Comparison of ENCODE assay signal across 9 mouse cellular contexts in the genomic region with DNA sequence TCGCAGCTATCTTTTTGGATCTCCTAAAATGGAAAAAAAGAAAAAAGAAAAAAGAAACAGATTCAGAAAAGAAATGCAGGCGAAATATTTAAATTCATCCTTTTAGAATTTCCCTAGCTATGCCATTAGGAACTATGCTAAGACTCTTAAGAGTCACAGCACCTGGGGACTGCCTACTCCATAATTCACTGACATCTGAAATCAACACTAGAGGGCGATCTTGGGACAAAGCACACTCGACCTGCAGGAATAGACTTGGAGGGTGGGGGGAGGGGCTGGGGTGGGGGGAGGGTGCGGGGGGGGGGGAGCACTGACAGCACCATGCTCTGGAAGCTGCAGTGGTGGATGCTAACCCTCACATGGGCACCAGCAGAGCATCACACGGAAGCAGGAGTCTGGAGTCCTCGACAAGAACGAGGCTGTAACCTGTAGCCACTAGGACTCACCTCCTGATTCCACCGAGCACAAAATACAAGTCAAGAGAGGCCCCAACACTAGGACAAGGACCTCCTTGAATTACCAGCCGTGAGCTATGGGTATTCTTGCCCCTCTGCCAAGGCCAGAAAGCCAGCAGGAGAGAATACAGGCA. TPM values are rescaled to one million over a fixed set of nuclear protein-coding genes. Genes with fewer than 3 reads are reported as not detected.
A peak's percentile ranks its signal among the peaks of the same experiment; 100 is the strongest.
DNase-seq lines count a peak whose midpoint lies in the region; ATAC-seq and TF ChIP-seq lines count a peak whose summit lies in the region.
"Had no signal": no experiment of that assay in that cellular context is flagged by ENCODE, and none has a peak within 500 bp of the region (broad histone marks: within the 10 kb centered on the region; RNA-seq: fewer than 3 reads in every experiment).

No protein-coding gene starts in this region.

- H3K4me3 ChIP-seq in kidney, adult 2 months (ENCODE audit: insufficient read depth, low read depth, low read length) = no peak overlapping the region
- H3K4me3 ChIP-seq in kidney, embryonic 16.5 days (ENCODE audit: low read length) = no peak overlapping the region
- H3K4me3 ChIP-seq in CH12.LX (replicated peaks in 1 of 3; ENCODE audit: low read depth in 2 of 3, low read length in 2 of 3, poor library complexity in 1 of 3) = no peak overlapping the region
- no peak overlapping the region for H3K4me3 ChIP-seq in liver, postnatal 0 days (ENCODE audit: low read depth, low read length)

- WGBS in kidney, adult 2 months = 55% methylated on average over 10 of the region's 10 CpGs
- 53% methylated on average over 9 of the region's 10 CpGs for WGBS in kidney, embryonic 16.5 days
- WGBS in liver, postnatal 0 days (ENCODE audit: insufficient replicate concordance) = 45% methylated on average over 10 of the region's 10 CpGs

- in situ Hi-C loops in CH12.LX (cut with MboI; ENCODE audit: low pct_ligation_motif_present, low pct_unique_long_range_greater_than_20kb, low sequenced_read_pairs) = loop anchor here (25.0 kb wide), 1 partner anchor 181 kb away; no protein-coding TSS in a partner anchor

- no peaks in the 10 kb centered on the region for H3K27me3 ChIP-seq in kidney, adult 2 months (replicated peaks; ENCODE audit: control insufficient read depth, insufficient read depth, low read length)
- H3K27me3 ChIP-seq in kidney, embryonic 16.5 days (ENCODE audit: insufficient read depth, low read length) = no peaks in the 10 kb centered on the region
- no peaks in the 10 kb centered on the region for H3K27me3 ChIP-seq in CH12.LX (replicated peaks)
- H3K27me3 ChIP-seq in liver, postnatal 0 days (ENCODE audit: insufficient read depth, low read length) = no peaks in the 10 kb centered on the region

- no peak for ATAC-seq in kidney, embryonic 16.5 days (ENCODE audit: low FRiP score, low TSS enrichment)
- no peak for ATAC-seq in liver, postnatal 0 days

- peak; percentile 45 for TF ChIP-seq RAD21 in CH12.LX (IDR thresholded peaks at IDR 0.05; ENCODE audit: low read depth, low read length)

- dilution Hi-C loops in CH12.LX (cut with MboI; ENCODE audit: extremely low pct_ligation_motif_present, extremely low pct_unique_long_range_greater_than_20kb, low sequenced_read_pairs) = no loop called here

- no peaks in the 10 kb centered on the region for H3K9me3 ChIP-seq in kidney, embryonic 16.5 days (ENCODE audit: low read length)
- no peaks in the 10 kb centered on the region for H3K9me3 ChIP-seq in CH12.LX (replicated peaks; ENCODE audit: low read length)
- H3K9me3 ChIP-seq in liver, postnatal 0 days (ENCODE audit: low read length) = no peaks in the 10 kb centered on the region

- no peak overlapping the region for H3K9ac ChIP-seq in kidney, embryonic 16.5 days (replicated peaks; ENCODE audit: low read length)
- H3K9ac ChIP-seq in CH12.LX (ENCODE audit: insufficient read depth, low read depth) = no peak overlapping the region
- no peak overlapping the region for H3K9ac ChIP-seq in liver, postnatal 0 days (replicated peaks)

- H3K27ac ChIP-seq in kidney, adult 2 months (ENCODE audit: insufficient read depth, low read depth, low read length) = no peak overlapping the region
- no peak overlapping the region for H3K27ac ChIP-seq in kidney, embryonic 16.5 days (ENCODE audit: low read length)
- no peak overlapping the region for H3K27ac ChIP-seq in CH12.LX (ENCODE audit: insufficient read depth, low read depth)
- H3K27ac ChIP-seq in liver, postnatal 0 days (ENCODE audit: low read depth) = no peak overlapping the region

- DNase-seq in kidney, adult 2 months = peak; percentile 67
- DNase-seq in CH12.LX (ENCODE audit: extremely low read depth) (peak; percentile 53), R1 (ENCODE audit: low read depth, low spot score) (peak; percentile 63)
- DNase-seq in liver, postnatal 0 days = no peak
- no peak for DNase-seq in urinary bladder, postnatal 4 days (ENCODE audit: low spot score in 2 of 2)
- no peak for DNase-seq in ovary, postnatal 36 days (ENCODE audit: low spot score)
- DNase-seq in adrenal gland, postnatal 10 days = no peak
- DNase-seq: gastrocnemius, postnatal 10 days had no signal

- H3K4me2 ChIP-seq in kidney, embryonic 16.5 days (replicated peaks; ENCODE audit: low read depth, low read length) = no peak overlapping the region
- H3K4me2 ChIP-seq in CH12.LX (ENCODE audit: insufficient read depth, low read depth, poor library complexity, severe bottlenecking) = no peak overlapping the region
- no peak overlapping the region for H3K4me2 ChIP-seq in liver, postnatal 0 days (ENCODE audit: low read depth, low read length)

- no peak for TF ChIP-seq EP300 in CH12.LX (IDR thresholded peaks at IDR 0.05; ENCODE audit: low read length)
- TF ChIP-seq EP300 in liver, postnatal 0 days (IDR thresholded peaks at IDR 0.05; ENCODE audit: low read depth) = no peak

- no peaks in the 10 kb centered on the region for H3K4me1 ChIP-seq in kidney, adult 2 months (ENCODE audit: control insufficient read depth, insufficient read depth, low read length)
- H3K4me1 ChIP-seq in kidney, embryonic 16.5 days (ENCODE audit: insufficient read depth, low read length) = no peaks in the 10 kb centered on the region
- H3K4me1 ChIP-seq in CH12.LX (ENCODE audit: control insufficient read depth in 1 of 2, insufficient read depth in 2 of 2) = no peaks in the 10 kb centered on the region; a peak in 1 of 4 replicates
- no peaks in the 10 kb centered on the region for H3K4me1 ChIP-seq in liver, postnatal 0 days (ENCODE audit: insufficient read depth)

- H3K79me2 ChIP-seq in CH12.LX (replicated peaks; ENCODE audit: control insufficient read depth, extremely low read depth, insufficient read depth, poor library complexity, severe bottlenecking) = no peaks in the 10 kb centered on the region

- peaks cover 4% of the 10 kb centered on the region; the same call in 1 of the 2 replicates for H3K36me3 ChIP-seq in kidney, adult 2 months (ENCODE audit: control insufficient read depth, insufficient read depth, low read length)
- H3K36me3 ChIP-seq in kidney, embryonic 16.5 days (ENCODE audit: insufficient read depth, low read length) = peaks cover 4% of the 10 kb centered on the region; the same call in 1 of the 2 replicates
- H3K36me3 ChIP-seq in CH12.LX (replicated peaks in 1 of 2; ENCODE audit: control insufficient read depth in 1 of 2, insufficient read depth in 1 of 2, low read length in 1 of 2) = no peaks in the 10 kb centered on the region
- H3K36me3 ChIP-seq in liver, postnatal 0 days (replicated peaks; ENCODE audit: insufficient read depth, low read length) = peaks cover 9% of the 10 kb centered on the region

- no peak for TF ChIP-seq POLR2A in kidney, adult 2 months (IDR thresholded peaks at IDR 0.05; ENCODE audit: low read depth, low read length)
- TF ChIP-seq POLR2A in CH12.LX (IDR thresholded peaks at IDR 0.05; ENCODE audit: low read depth, low read length) = no peak

- TF ChIP-seq CTCF in kidney, adult 2 months (conservative IDR thresholded peaks at IDR 0.05; ENCODE audit: insufficient read depth, insufficient read length, low read depth, low read length) = peak; percentile 43
- TF ChIP-seq CTCF in CH12.LX (conservative IDR thresholded peaks at IDR 0.05 in 1 of 2, IDR thresholded peaks at IDR 0.05 in 1 of 2; ENCODE audit: low read depth in 2 of 2, low read length in 2 of 2) = peak in 1 of 2 experiments; percentile 59; a peak in 2 of 4 replicates
- peak; percentile 56 for TF ChIP-seq CTCF in liver, postnatal 0 days (IDR thresholded peaks at IDR 0.05; ENCODE audit: low read depth)

TF ChIP-seq in CH12.LX, 34 proteins besides CTCF, POLR2A, EP300 and RAD21:
- TF ChIP-seq SMC3 (IDR thresholded peaks at IDR 0.05; ENCODE audit: low read depth, low read length) = peak; percentile 55
- 0 out of 2 replicates have a peak, but pooled peaks have one; percentile 21 for TF ChIP-seq CHD2 (IDR thresholded peaks at IDR 0.05; ENCODE audit: low read length)
- no peak for TF ChIP-seq BHLHE40 (IDR thresholded peaks at IDR 0.05; ENCODE audit: low read depth, low read length)
- TF ChIP-seq CHD1 (IDR thresholded peaks at IDR 0.05; ENCODE audit: low read depth, low read length) = no peak

RNA-seq across cellular contexts. Expression of gene Itga2, which starts 49.0 kb away (rescaled TPM):
- polyA plus RNA-seq in kidney, adult 2 months (2012; rRNA removed) = 0.30 and 0.58 TPM in 2 replicates
- polyA plus RNA-seq in kidney, embryonic 16.5 days (2015; fragmentation: Nextera tagmentation; extraction: Ambion mirVana) = 2.2 and 2.4 TPM in 2 replicates
- total RNA-seq in CH12.LX (2012; rRNA removed) (0.04 TPM in 1 of 2 replicates, not detected in the other), CH12.LX (2014; rRNA removed) (not detected in 2 replicates)
- not detected in 2 replicates for polyA plus RNA-seq in CH12.LX (2012; ENCODE audit: insufficient read length, low read depth)
- 0.60 and 0.79 TPM in 2 replicates for polyA plus RNA-seq in liver, postnatal 0 days (2015; fragmentation: Nextera tagmentation; extraction: Ambion mirVana)
- total RNA-seq in adrenal gland, postnatal 10 days (2021) = 1 to 10 TPM; 4.4 to 4.7 TPM

Comparison
In these comparisons a context has a peak if more than half of its experiments do, and no peak if none do; other contexts are left out.
1. DNase-seq: peak in kidney, adult 2 months (single experiment), CH12.LX (single experiment) and R1 (single experiment); none in liver, postnatal 0 days (single experiment), urinary bladder, postnatal 4 days (0 of 2), ovary, postnatal 36 days (single experiment) and adrenal gland, postnatal 10 days (single experiment).